Mouse (Mus musculus): ENCODE results near the gene Cd163.

Gene Cd163

DNA sequence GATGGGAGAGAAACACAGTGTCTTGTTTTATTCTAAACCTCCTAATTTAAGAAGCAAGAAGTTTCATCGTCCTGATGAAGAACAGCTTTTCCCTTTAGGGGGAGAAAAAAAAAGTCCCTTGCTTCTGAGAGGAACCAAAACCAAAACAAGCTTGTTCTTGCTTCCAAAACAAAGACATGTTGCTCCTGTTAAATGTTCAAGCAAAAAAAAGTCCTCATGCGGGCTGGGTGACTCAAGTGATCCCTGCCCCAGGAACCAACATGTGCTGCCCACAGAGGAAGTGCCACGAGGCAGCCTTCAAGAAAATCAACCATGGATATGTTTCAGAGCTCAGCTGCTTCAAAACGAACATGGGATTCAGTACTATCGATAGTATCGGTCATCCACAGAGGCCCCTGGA is 54.5 kb downstream of the Cd163 start:
- DNase-seq (ENCODE audit: extremely low read depth, insufficient read length, low spot score) = no peak

- peak; percentile 10 for DNase-seq (ENCODE audit: extremely low read depth, insufficient read length, low spot score)
Measured at GRCm38 (mm10) chr6:124360549-124360948, 56.1 kb downstream of the Cd163 start.

- DNase-seq (ENCODE audit: extremely low read depth, insufficient read length, low spot score) = no peak
Measured at GRCm38 (mm10) chr6:124364328-124364727, 59.9 kb downstream of the Cd163 start.

GRCm38 (mm10) chr6:124373584-124374206 is 69.2 kb downstream of the Cd163 start:
- no peak for DNase-seq (ENCODE audit: extremely low read depth, insufficient read length, low spot score)

DNA sequence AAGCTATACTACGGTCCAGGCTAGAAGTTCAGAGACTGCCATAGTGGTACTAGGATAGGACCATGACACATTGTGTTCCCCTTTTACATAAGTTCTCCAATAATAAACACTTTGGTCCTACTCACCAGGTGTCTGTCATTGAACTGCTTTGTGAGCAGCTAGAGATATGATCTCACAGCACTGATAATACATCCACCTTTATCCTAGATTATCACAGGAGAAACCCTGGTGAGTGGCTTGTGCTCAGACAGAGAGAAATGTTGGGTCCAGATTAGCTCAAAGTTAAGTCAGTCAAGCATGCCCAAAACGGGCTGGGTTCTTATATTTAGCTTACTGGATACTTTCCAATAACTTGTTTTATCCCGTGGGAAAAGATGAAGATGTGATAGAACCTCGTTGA is 70.2 kb downstream of the Cd163 start:
- no peak for DNase-seq (ENCODE audit: extremely low read depth, insufficient read length, low spot score)

DNA sequence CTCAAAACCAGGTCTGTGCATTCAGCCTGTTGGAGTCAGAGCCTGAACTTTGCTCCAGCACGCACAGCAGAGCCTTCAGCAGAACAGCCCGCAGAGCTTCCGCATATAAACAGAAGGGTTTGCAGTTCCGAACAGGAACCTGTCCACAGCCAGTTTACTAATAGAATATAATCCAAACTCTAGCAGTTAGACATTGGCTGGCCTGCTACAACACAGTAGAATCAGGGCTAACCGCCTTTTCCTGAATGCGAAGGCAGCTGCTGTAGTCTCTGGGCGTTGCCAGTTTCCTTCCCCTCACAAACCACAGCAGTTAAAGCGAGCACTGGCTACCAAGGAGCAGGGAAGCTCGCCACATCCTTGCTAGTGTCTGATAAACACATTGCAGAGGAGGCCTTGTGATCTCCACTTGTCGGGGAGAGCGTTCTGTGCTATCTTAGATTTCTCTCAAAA is 71.0 kb downstream of the Cd163 start:
- no peak for DNase-seq (ENCODE audit: extremely low read depth, insufficient read length, low spot score)

DNA sequence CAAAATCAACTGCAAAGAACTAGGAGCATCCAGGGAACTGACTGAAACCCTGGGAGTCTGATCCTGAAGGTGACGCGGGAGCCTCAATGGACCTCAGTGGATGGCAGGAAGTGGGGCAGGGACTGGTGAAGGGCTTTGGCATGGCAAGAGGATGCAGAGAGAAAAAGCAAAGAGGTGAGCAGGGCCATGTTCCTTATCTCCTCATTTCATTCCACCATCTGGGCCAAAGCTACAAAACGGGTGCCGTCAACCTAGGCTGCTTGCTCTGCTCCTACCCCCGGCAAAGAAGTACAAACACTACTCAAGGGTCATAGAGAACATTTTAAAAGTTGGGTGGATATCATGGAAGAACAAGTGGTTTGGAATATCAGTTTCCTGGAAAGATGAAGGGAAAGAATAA is 71.9 kb downstream of the Cd163 start:
- DNase-seq (ENCODE audit: extremely low read depth, insufficient read length, low spot score) = no peak

DNA sequence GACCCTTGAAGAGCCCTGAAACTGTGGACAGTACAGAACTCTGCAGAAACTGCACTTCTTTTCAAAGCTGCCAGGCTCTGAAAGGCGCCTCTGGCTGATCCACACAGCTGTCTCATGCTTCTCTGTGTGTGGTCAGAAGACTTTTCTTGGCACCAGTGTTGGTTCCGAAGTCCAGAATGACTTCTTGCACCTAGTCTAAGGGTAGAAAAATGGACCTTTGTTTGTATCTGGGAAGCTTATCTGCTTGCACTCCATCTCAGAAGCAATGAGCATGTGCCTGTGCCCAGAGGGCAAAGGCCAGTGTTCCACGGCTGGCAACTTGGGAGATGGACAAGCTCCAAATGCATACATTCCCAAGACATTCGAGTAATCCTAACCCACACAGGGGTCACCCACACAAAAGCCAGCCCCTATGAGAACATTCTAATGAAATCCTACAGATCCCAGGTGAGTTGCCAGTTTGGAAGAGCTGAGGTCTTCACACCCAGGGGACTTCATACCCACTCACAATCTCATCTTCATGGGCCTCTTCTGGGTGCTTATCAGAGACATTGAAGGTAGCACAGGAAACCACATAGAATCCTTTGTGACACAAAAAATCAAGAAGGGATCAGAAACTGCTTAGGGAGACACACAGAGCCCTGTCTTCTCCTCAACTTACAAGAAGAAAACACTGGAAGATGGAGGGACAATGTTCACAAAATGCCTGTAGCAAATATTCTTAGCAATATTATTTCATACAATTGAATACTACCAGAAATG is 73.2 kb downstream of the Cd163 start:
- DNase-seq (ENCODE audit: extremely low read depth, insufficient read length, low spot score) = no peak

DNA sequence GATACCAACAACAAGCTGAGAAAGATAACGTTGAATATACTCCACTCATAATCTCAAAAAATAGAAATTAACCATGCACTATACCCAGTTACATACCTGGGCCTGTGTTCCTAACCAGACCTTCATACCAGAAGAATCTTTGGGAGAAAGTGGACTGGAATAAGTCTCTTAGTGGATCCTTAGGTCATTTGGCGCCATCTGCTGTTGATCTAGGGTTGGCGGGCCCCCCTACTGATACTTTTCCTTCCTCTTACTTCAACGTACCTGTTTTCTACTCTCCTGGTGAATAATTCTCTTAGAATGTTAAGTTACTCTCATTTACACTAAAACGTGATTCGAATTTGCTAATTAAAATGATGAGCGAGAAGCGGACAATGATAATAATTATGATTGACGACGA is 74.9 kb downstream of the Cd163 start:
- DNase-seq (ENCODE audit: extremely low read depth, insufficient read length, low spot score) = no peak

Data from 3134 (cell line).